Mouse (Mus musculus): ENCODE measurements around the gene Ccdc162. TPM values are rescaled to one million over a fixed set of nuclear protein-coding genes. Genes with fewer than 3 reads are reported as not detected.

Ccdc162 gene
- polyA plus RNA-seq, 1 experiment = 0.33 TPM

GRCm38 (mm10) chr10:41635276-41636033 lies 81.0 kb downstream of the Ccdc162 start:
- no peak for DNase-seq (ENCODE audit: low spot score)

DNA sequence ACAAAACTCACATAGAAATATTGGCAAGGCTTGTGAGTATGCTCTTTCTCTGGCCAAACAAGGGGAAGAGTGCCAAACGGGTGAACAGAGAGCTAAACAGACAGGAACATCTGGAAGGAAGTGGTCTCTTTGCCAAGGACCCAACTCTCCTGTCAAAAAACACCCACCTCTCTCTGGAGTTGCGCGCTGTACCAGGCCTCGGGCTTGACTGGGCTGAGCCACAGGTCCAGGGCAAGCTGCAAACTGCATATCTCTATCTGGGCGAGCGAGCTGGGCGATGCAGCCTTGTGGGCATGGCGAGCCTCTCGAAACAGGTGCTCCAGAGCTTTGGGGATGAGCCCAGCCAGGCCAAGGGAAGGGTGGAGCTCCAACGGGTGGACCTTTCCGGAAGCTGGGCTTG lies 82.6 kb downstream of the Ccdc162 start:
- DNase-seq (ENCODE audit: low spot score) = no peak

- DNase-seq (ENCODE audit: low spot score) = no peak
Observed at GRCm38 (mm10) chr10:41632062-41632461, 84.4 kb downstream of the Ccdc162 start.

- DNase-seq (ENCODE audit: low spot score) = no peak
Observed at GRCm38 (mm10) chr10:41626996-41627395, 89.4 kb downstream of the Ccdc162 start.

DNA sequence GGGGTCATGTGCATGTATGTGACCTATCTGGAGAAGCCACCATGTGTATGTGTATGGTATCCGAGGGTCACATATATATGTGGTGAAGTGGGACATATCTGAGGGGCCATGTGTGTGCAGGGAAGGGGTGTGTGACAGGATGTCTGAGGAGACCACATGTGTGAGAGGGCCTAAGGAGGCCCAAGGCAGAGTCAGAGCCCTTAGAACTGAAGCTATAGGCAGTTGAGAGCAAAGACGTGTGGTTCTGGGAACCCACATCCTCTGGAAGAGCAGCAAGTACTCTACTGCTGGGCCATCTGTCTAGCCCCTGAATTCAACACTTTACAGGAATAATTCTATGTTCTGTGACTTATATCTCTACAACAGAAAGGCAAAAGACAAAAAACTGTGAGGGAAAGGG lies 96.4 kb downstream of the Ccdc162 start:
- DNase-seq (ENCODE audit: low spot score) = no peak

GRCm38 (mm10) chr10:41615487-41615886 lies 100.9 kb downstream of the Ccdc162 start:
- DNase-seq (ENCODE audit: low spot score) = no peak

GRCm38 (mm10) chr10:41611941-41612340 lies 104.5 kb downstream of the Ccdc162 start:
- DNase-seq (ENCODE audit: low spot score) = no peak

- DNase-seq (ENCODE audit: low spot score) = no peak
Observed at GRCm38 (mm10) chr10:41609475-41609874, 107.0 kb downstream of the Ccdc162 start.

- no peak for DNase-seq (ENCODE audit: low spot score)
Observed at GRCm38 (mm10) chr10:41608485-41608884, 107.9 kb downstream of the Ccdc162 start.

DNA sequence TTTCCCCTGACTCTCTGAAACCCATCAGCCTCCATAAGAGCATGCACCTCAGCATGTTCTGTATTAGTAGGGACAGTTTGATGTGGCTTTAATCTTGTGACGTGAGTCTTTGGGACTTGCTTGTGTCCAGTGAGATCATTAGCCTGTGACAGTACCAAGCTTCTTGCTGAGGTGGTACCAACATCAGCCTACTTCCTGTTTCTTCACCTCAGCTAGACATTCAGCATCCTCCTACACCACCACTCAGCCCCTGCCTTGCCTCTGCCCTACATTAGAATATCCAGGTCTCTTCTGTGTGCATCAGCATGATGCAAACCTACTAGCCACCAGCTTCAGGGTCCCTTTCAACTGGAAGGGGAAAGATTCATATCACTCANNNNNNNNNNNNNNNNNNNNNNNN lies 113.8 kb downstream of the Ccdc162 start:
- DNase-seq (ENCODE audit: low spot score) = no peak

GRCm38 (mm10) chr10:41601898-41602545 lies 114.4 kb downstream of the Ccdc162 start:
- no peak for DNase-seq (ENCODE audit: low spot score)

DNA sequence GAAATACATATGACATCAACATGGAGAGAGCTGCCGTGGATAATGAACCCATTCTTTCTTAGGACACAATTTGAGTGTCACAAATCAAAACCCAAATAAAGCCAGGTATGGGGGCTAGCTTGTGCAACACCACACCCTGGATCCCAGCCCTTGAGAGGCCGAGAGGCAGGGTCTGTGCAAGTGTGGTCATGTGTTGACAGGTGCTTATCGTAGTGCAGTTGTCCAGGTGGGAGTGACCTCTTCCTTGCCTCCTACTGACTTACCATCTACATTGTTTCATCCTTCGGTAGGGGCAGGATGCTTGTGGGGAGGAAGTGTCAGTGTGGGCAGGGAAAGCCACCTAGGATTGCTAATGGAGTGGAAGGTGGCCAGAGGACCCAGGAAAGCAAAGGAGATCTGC lies 115.1 kb downstream of the Ccdc162 start:
- no peak for DNase-seq (ENCODE audit: low spot score)

DNA sequence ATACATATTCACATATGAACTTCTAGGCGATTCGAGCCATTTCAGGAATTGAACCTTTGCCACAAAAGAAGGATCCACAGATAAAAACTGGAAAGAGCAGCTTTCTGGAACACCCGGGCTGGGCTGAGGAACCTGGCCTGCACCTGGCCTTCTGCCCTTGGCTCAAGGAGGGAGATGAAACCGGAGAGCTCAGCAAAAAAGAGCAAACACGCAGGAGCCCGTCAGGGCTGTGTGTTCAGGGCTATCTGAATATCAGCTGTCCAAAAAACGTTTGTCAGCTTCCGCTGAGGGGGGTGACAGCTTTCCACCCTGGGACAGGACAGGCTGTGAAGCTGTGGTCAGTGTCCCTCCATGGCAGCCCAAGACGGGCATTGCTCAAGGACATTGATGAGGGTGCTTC lies 117.4 kb downstream of the Ccdc162 start:
- no peak for DNase-seq (ENCODE audit: low spot score)

- no peak for DNase-seq (ENCODE audit: low spot score)
Observed at GRCm38 (mm10) chr10:41598221-41598620, 118.2 kb downstream of the Ccdc162 start.

DNA sequence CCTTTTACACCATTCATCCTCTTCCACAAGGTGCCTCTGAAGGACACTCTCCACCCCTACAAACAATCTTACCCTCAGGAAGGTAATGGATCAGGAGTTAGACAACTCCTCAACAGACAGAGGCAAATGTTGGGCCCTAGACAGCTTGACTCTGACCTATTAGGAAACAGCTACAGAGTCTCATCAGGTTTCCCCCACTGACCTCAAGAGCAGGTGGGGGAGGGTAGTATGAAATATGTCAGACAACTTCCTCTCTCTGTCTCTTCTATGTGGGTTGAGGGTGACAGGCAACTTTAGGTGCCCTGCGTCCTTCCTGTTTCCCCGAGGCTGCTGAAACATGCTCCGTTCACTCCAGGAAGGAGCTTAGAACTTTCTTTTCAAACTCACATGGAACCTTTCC lies 120.9 kb downstream of the Ccdc162 start:
- no peak for DNase-seq (ENCODE audit: low spot score)

GRCm38 (mm10) chr10:41594957-41595356 lies 121.5 kb downstream of the Ccdc162 start:
- no peak for DNase-seq (ENCODE audit: low spot score)

GRCm38 (mm10) chr10:41594433-41594832 lies 122.0 kb downstream of the Ccdc162 start:
- DNase-seq (ENCODE audit: low spot score) = no peak

GRCm38 (mm10) chr10:41588616-41589015 lies 127.8 kb downstream of the Ccdc162 start:
- DNase-seq (ENCODE audit: low spot score) = no peak

- no peak for DNase-seq (ENCODE audit: low spot score)
Observed at GRCm38 (mm10) chr10:41586947-41587852, 129.2 kb downstream of the Ccdc162 start.

DNA sequence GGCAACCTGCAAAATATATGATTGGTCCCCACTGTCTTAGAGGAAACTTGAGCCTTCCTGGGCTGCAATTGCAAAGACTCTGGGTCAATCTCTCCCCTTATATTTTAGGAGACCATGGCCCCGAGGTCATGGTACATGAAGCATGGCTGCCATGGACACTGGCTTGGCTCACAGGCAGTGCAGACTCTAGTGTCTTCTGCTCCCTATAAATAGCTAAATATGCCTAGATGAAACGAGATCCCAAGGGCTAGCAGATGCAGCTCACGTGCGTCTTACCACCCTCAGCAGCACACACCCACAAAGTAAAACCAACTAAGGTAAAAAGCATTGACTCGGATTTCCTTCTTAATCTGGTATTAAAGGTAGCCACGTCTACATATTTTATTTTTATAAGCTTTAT lies 133.1 kb downstream of the Ccdc162 start:
- no peak for DNase-seq (ENCODE audit: low spot score)

- no peak for DNase-seq (ENCODE audit: low spot score)
Observed at GRCm38 (mm10) chr10:41582901-41583361, 133.5 kb downstream of the Ccdc162 start.

DNA sequence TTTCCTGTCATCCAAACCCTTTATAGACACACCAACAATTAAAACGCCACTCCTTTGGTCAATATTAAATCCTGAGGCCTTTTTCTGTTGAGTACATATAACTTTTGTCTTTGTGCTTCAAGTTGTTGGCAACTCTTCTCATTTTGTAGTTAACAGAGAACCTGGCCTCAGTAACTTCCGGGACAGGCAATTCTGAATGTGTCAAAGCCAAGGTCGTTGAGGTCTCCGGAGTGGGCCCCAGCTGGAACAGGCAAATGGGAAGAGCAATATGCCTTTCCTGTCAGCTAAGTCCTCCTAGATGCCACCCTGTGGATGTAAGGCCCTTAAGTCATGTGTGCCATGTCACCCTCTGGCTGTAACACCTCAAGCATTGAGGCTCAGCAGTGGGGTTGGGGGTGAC lies 136.0 kb downstream of the Ccdc162 start:
- DNase-seq (ENCODE audit: low spot score) = no peak

All from urinary bladder, adult 2 months (tissue).